Mouse (Mus musculus): Measurements from ENCODE around the gene Ung.

Gene Ung

DNA sequence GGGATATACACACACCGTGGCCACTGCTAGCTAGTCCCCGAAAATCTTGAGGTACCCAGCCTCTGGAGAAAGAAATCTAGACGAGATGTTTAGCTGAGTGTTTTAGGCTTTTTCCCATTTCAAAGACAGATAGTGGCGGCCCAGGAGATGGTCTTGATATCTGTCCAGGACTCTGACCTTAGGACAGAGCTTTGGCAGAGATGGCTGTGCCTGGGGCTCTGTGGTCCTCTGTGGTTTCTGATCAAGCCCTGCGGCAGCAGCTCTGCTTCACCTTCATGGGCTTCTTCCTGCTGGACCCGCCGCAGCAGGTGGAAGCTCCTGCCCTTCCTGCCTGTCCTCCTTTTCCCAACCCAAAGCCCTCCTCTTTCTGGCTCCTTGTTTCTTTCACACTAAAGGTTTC, 40.2 kb downstream of the Ung start:
- no peak for DNase-seq (ENCODE audit: low read depth)

DNA sequence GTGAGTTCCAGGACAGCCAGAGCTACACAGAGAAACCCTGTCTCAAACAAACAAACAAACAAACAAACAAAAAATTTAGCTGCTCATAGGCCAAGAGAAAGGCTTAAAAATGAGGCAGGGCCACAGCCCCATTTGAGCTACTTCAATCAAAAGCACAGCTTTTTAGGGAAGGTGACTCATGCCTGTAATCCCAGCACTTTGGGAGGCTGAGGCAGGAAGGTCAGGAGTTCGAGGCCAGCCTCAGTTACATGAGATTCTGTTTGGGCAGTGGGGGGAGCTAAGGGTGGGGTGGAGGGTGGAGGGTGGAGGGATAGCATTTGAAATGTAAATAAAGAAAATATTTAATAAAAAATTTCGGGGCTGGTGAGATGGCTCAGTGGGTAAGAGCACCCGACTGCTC, 42.8 kb downstream of the Ung start:
- DNase-seq (ENCODE audit: low read depth), result no peak

DNA sequence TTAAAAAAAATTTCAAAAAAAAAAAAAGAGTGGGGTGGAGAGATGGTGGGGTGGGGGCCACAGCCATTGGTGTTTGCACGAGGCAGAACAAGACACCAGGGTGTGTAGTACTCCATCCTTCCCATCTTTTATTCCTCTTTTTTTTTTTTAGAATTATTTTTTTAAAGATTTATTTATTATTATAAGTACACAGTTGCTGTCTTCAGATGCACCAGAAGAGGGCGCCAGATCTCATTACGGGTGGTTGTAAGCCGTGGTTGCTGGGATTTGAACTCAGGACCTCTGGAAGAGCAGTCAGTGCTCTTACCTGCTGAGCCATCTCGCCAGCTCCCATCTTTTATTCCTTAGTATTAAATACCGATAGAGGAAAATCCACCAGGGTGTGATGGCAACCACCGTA, 43.3 kb downstream of the Ung start:
- peak; percentile 38 for DNase-seq (ENCODE audit: low read depth)

DNA sequence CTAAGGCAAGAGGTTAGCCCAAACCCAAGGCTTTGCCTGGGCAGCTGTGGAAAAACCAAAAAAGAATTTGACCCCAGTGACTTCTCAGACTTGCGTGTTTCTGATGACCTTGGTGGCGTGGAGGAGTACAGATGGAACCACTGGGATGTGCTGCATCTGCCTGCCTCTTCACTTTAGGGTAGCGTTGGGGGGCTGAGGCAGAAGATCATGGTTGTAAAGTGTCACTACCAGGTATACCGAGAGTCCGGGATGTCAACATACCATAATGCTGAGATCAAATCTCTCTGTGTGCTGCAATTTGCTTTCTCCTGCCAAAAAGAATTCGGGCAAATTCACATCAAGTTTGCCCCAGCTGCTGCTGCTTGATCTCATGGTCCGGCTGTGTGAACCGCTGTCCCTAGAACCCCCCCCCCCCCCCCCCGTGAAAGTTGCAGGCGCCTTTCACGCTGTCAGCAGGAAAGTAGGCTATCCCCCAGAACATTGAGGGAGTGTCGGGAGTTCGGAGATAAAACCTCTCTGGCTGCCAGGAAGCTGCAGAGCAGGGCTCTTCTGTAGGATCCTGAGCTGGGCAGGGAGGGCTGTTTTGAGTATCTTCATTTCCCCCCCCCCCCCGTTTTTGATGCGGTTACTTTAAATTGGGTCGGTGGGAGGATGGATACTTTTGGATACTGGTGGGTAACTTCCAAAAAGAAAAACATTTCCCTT, 43.8 kb downstream of the Ung start:
- peak; percentile 33 for DNase-seq (ENCODE audit: low read depth)

DNA sequence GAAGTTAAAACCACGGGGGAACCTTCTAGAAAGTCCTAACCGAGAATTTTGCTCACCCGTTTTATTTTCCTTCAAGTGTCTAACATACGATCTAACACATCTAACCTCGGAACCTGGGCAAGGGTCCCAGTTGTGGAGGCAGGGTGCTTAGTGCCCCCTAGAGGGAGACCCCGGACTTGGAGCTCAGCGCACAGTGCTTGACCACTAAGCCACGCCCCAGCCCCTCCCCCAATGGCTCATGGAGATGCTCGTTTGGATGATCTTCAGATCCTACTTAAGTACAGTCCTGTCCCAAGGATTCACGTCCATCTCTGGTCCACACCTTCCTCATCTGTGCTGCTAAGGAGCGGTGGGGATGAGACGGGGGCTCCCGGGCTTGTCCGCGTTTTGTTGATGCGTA, 44.5 kb downstream of the Ung start:
- peak; percentile 85 for DNase-seq (ENCODE audit: low read depth)

DNA sequence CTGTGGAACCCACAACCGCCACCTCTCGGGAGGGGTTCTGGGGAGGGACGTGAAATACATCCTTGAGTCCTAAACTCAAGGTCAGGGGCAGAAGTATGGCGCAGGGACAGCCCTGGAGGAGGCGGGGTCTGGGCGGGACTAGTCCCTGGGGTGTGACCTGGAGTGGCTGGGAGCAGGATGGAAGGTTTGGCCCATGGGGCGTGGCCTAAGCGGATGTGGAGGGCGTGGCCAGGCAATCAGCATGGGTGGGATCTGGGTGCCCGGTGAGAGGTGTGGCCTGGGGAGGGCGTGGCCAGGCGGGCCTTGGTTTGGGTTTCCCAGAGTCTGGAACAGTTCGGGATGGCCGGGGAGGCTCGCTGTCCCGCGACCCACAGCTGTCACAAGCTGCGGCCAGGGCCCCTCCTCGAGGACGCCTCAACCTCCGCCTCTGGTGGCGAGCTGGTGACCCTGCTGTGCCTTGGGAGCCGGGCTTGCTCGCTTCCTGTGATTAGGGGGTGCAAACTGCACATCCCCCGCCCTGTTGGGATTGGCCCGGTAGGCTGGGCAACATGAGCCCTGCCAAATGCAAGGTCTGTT, 45.5 kb downstream of the Ung start:
- DNase-seq (ENCODE audit: low read depth), result peak; percentile 98

DNA sequence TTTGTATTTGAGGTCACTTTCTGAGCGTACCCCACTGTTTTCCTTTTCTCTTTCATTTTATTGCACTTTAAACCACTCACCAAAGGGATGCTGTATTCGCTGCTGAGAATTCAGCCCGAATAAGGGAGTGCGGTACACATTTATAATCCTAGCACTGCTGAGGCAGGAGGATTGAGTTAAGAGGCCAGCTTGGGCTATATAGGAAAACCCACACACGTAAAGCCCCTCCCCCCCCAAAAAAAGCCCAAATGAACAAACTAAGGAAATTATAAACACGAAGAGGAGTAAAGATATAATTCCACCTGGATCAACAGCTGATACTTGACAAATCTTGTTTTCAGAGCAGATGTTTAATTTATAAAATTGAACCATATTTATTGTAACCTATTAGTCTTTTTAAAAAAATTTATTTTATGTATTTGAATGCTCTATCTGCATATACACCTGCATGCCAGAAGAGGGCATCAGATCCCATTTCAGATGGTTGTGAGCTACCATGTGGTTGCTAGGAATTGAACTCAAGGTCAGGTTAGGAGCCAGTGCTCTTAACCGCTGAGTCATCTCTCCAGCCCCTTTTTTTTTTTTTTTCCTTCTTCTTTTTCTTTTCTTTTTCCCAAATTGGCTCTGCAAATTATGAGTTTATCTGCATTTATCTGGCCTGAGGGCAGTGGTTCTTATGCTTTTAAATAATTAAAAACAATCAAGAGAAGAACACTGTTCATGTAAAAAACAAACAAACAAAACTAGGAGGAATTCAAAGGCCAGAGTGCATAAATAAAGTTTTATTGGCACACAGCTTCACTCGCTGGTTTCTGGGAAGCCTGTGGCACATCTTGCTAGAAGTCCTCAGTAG, 46.6 kb downstream of the Ung start:
- DNase-seq (ENCODE audit: low read depth), result peak; percentile 18

DNA sequence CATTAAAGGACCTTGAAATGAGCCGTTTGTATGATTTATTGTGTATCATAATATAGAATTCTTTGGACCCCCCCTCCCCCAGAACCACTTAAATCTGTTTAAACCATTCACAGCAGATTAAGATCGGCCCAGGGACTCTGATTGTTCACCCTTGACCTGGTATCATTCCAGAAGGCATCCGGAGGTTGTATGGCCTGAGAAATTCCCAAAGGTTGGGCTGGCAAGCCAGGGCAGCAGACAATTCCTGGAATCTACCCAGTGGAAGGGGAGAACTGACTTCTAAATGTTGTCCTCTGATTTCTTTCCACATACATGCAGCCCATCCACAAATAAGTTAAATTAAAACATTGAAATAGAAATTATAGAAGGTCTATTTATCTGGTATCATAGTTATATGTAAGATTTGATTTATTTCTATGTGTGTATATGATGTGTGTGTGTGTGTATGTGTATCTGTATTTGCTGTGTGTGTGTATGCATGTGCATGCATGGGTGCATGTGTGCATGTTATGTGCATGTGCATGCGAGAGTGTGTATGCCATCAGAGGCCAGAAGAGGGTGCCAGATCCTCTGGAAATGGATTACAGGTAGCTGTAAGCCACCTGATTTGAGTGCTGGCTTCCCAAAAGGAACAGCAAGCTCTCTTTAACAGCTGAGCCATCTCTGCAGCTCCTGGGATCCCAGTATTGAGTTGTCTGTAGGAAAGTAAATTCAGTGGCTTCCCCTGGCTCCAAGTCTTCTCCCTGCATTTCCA, 48.0 kb downstream of the Ung start:
- no peak for DNase-seq (ENCODE audit: low read depth)

DNA sequence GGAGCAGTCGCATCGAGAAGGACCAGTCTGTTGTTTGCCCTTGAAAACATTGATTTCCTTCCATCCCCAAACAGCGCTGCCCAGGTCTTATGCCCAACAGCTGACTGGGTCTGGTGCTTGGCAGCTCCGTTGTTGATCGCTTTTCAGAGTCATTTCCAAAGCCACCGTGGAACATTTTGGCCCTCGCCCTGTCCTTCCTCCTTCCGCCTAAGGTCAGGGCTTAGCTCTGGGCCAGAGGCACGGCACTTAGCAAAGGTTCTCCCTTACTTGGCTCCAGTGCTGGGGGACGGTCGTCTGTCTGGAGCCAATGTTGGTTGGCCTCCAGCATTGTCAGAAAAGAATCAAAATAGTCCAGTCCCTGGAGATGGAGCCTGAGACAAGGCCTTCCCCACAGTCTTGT, 49.4 kb downstream of the Ung start:
- no peak for DNase-seq (ENCODE audit: low read depth)

DNA sequence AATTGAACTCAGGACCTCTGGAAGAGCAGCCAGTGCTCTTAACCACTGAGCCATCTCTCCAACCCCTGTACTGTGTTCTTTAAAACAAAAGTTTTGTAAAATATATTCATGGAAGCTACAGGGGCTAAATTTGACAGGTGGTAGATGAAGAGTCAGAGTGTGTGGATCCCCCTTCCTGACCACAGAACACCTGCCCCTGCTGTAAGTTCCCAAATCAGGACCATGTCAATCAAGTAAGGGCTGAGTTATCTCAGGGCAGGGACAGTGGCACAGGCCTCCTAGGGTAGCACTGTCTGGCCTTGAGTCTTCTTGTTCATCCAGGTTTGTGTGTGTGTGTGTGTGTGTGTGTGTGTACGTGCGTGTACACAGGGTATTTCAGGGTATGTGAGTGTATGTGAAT, 53.3 kb downstream of the Ung start:
- no peak for DNase-seq (ENCODE audit: low read depth)

DNA sequence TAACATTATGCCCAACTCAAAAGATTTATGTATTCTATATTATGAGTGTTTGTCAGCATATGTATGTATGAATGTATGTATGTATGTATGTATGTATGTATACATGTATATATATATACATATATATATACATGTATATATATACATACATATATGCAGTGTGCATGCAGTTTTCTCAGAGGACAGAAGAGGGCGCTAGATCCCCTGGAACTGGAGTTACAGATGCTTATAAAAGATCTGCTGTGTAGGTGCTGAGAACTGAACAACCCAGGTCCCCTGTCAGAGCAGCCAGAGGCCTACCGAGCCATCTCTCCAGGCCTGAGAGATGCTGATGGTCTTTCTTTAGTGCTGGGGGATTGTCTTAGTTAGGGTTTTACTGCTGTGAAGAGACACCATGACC, 56.9 kb downstream of the Ung start:
- DNase-seq (ENCODE audit: low read depth), result no peak

All from NIH3T3 (cell line).